Mouse (Mus musculus): Measurements from ENCODE around the gene Fkbp6. TPM values are rescaled to one million over a fixed set of nuclear protein-coding genes. Genes with fewer than 3 reads are reported as not detected.
A peak's percentile ranks its signal among the peaks of the same experiment; 100 is the strongest.

The Fkbp6 gene
- polyA plus RNA-seq, 1 experiment from 2014 or later = not detected

DNA sequence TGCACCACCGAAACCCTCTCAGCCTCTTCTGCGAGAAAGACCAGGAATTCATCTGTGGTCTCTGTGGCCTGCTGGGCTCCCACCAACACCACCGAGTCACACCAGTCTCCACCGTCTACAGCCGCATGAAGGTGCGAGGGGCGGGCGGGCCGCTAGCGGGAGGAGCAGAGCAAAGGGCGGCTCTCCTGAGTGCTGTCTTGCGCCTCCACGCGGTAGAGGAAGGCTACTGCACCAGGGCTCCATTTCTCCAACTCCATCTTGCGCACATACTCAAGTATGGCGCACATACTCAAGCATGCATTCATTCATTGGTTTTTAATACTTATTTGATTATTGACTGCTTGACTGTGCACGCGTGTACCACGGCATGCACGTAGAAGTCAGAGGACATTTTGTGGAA lies 3.7 kb upstream of the Fkbp6 start:
- no peak for DNase-seq (ENCODE audit: low read depth, low spot score)
- H3K27me3 ChIP-seq = peaks cover 39% of the 10 kb centered on the region
- POLR2A ChIA-PET = no interaction called here
- ATAC-seq = no peak
- TF ChIP-seq CTCF (IDR thresholded peaks at IDR 0.05) = peak; percentile 66
- CTCF ChIA-PET = interaction anchor here (1.0 to 1.3 kb wide), 3 partner anchors 7 to 38 kb away, joined by 3 read pairs; no protein-coding TSS in a partner anchor
- in situ Hi-C loops (cut with MboI; ENCODE audit: low pct_unique_long_range_greater_than_20kb) = no loop called here

- ChIA-PET CTCF (interaction anchor here (1.3 to 1.4 kb wide), 2 partner anchors 8 to 14 kb away, joined by 3 read pairs; no protein-coding TSS in a partner anchor), POLR2A (no interaction called here)
- TF ChIP-seq CTCF (IDR thresholded peaks at IDR 0.05) = no peak
- peaks cover 39% of the 10 kb centered on the region for H3K27me3 ChIP-seq
- ATAC-seq = no peak
- no peak for DNase-seq (ENCODE audit: low read depth, low spot score)
- in situ Hi-C loops (cut with MboI; ENCODE audit: low pct_unique_long_range_greater_than_20kb) = no loop called here
Observed at GRCm38 (mm10) chr5:135352995-135353394, 3.2 kb upstream of the Fkbp6 start, which contains the start of gene Trim50. TSS of gene Trim50 (plus strand) at chr5:135353295.

DNA sequence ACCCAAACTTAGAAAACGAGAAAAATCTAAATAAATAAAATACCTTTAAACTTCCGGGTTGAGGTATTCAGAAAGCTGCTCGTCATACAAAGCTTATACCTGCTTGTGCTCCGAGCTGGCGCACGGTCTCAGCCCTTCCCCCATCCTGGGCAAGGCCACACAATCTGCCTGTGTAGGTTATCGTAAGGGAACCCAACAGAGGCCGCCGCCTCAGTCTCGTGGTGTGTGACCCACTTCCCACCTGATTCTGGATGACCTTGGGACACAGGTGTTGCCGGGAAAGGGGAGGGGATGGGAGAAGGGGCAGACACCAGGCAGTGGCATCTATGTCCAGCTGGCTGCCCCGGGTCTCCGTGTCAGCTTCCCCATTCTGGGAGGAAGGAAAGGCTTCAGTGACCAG lies 1.8 kb upstream of the Fkbp6 start:
- H3K27me3 ChIP-seq = peaks cover 50% of the 10 kb centered on the region
- POLR2A ChIA-PET = no interaction called here
- no peak for ATAC-seq

GRCm38 (mm10) chr5:135347511-135348011 lies 2.3 kb downstream of the Fkbp6 start:
- ATAC-seq = no peak
- CTCF ChIA-PET = interaction anchor here (1.9 kb wide), 1 partner anchor 19 kb away, joined by 6 read pairs; no protein-coding TSS in a partner anchor
- no peak for TF ChIP-seq CTCF (IDR thresholded peaks at IDR 0.05)
- POLR2A ChIA-PET = interaction anchor here (0.6 kb wide), 1 partner anchor 253 kb away, joined by 3 read pairs; no protein-coding TSS in a partner anchor
- peaks cover 44% of the 10 kb centered on the region for H3K27me3 ChIP-seq
- DNase-seq (ENCODE audit: low read depth, low spot score) = no peak
- in situ Hi-C loops (cut with MboI; ENCODE audit: low pct_unique_long_range_greater_than_20kb) = no loop called here

More for the DNA sequence above, 1.8 kb upstream of the Fkbp6 start:
- DNase-seq (ENCODE audit: low read depth, low spot score) = no peak
- CTCF ChIA-PET = interaction anchor here (1.4 kb wide), 1 partner anchor 10 kb away, joined by 3 read pairs; no protein-coding TSS in a partner anchor
- no peak for TF ChIP-seq CTCF (IDR thresholded peaks at IDR 0.05)
- in situ Hi-C loops (cut with MboI; ENCODE audit: low pct_unique_long_range_greater_than_20kb) = no loop called here

DNA sequence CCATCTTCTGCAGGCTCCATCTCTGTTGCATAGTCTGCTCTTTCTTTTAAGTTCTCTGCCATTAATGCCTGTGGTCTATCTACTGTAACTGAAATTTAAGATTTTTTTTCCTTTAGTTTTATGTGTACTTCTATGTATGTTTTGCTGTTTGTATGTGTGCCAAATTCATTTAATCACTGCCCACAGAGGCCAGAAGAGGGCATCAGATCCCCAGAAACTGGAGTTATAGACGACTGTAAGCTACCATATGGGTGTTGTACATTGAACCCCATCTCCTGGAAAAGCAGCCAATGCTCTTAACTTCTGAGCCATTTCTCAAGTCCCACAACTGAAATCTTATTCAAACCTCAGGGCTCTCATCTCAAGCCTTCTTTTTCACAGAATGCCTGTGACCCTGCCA lies 3.4 kb downstream of the Fkbp6 start:
- peak; percentile 61 for TF ChIP-seq CTCF (IDR thresholded peaks at IDR 0.05)
- in situ Hi-C loops (cut with MboI; ENCODE audit: low pct_unique_long_range_greater_than_20kb) = no loop called here
- ATAC-seq (no peak), DNase-seq (ENCODE audit: low read depth, low spot score) (no peak)
- ChIA-PET POLR2A (interaction anchor here (0.6 kb wide), 1 partner anchor 199 kb away, joined by 4 read pairs; no protein-coding TSS in a partner anchor), CTCF (interaction anchor here (1.4 to 1.9 kb wide), 3 partner anchors 8 to 20 kb away, joined by 3 to 6 read pairs (median 4); no protein-coding TSS in a partner anchor)
- peaks cover 51% of the 10 kb centered on the region for H3K27me3 ChIP-seq

DNA sequence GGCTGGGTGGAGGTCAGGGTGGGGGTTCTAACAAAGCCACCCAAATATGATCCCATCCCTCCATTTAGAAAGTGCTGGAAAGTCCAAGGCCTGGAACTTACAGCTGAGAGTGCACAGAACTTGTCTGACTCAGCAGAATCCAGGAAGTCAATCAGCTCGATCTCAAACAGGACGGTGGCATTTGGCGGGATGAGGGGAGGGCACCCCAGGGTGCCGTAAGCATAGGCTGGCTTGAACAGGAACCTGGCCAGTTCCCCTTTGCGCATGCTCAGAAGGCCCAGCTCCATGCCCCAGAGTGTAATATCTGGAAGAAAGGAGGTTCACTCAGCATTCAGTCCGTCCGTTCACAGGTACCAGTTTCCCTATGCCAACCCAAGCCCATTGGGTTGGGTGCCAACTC lies 3.9 kb downstream of the Fkbp6 start:
- ATAC-seq (no peak), DNase-seq (ENCODE audit: low read depth, low spot score) (no peak)
- H3K27me3 ChIP-seq = peaks cover 55% of the 10 kb centered on the region
- in situ Hi-C loops (cut with MboI; ENCODE audit: low pct_unique_long_range_greater_than_20kb) = no loop called here
- no peak for TF ChIP-seq CTCF (IDR thresholded peaks at IDR 0.05)
- ChIA-PET POLR2A (interaction anchor here (0.6 kb wide), 1 partner anchor 124 kb away, joined by 3 read pairs; no protein-coding TSS in a partner anchor), CTCF (interaction anchor here (1.4 to 1.9 kb wide), 4 partner anchors 8 to 21 kb away, joined by 3 to 6 read pairs (median 4); no protein-coding TSS in a partner anchor)

- ATAC-seq = no peak
- in situ Hi-C loops (cut with MboI; ENCODE audit: low pct_unique_long_range_greater_than_20kb) = no loop called here
- POLR2A ChIA-PET = no interaction called here
- TF ChIP-seq CTCF (IDR thresholded peaks at IDR 0.05) = peak; percentile 36
- peaks cover 67% of the 10 kb centered on the region for H3K27me3 ChIP-seq
- CTCF ChIA-PET = no interaction called here
- no peak for DNase-seq (ENCODE audit: low read depth, low spot score)
Observed at GRCm38 (mm10) chr5:135337575-135337974, 12.3 kb downstream of the Fkbp6 start.

DNA sequence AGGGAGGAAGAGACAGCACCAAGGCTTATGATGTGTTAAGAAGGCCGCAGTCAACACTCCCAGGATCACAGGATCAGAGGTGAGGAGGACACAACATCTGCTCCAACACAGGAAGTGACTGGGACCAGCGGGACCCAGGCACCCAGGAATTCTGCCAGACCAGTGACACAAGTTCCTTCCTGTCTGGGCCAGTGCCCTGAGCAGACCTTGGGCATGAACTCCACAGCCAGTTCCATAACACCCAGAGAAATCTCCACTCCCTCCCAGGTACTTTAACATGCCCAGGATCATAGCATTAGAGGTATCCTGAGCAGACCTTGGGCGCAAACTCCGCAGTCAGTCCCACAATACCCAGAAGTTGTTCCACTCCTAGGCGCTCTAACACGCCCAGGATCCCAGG lies 18.7 kb downstream of the Fkbp6 start:
- ATAC-seq = no peak
- TF ChIP-seq CTCF (IDR thresholded peaks at IDR 0.05) = no peak
- ChIA-PET CTCF (no interaction called here), POLR2A (no interaction called here)
- DNase-seq (ENCODE audit: low read depth, low spot score) = no peak
- H3K27me3 ChIP-seq = peaks cover 24% of the 10 kb centered on the region
- in situ Hi-C loops (cut with MboI; ENCODE audit: low pct_unique_long_range_greater_than_20kb) = no loop called here

- peaks cover 23% of the 10 kb centered on the region for H3K27me3 ChIP-seq
- in situ Hi-C loops (cut with MboI; ENCODE audit: low pct_unique_long_range_greater_than_20kb) = no loop called here
- CTCF ChIA-PET = no interaction called here
- POLR2A ChIA-PET = interaction anchor here (0.6 kb wide), 1 partner anchor 92 kb away, joined by 3 read pairs; no protein-coding TSS in a partner anchor
- TF ChIP-seq CTCF (IDR thresholded peaks at IDR 0.05) = no peak
- no peak for ATAC-seq
- no peak for DNase-seq (ENCODE audit: low read depth, low spot score)
Observed at GRCm38 (mm10) chr5:135330201-135330600, 19.6 kb downstream of the Fkbp6 start.

- CTCF ChIA-PET = no interaction called here
- in situ Hi-C loops (cut with MboI; ENCODE audit: low pct_unique_long_range_greater_than_20kb) = no loop called here
- DNase-seq (ENCODE audit: low read depth, low spot score) (no peak), ATAC-seq (no peak)
- POLR2A ChIA-PET = interaction anchor here (0.6 kb wide), 1 partner anchor 33 kb away, joined by 4 read pairs; no protein-coding TSS in a partner anchor
- no peak for TF ChIP-seq CTCF (IDR thresholded peaks at IDR 0.05)
- peaks cover 19% of the 10 kb centered on the region for H3K27me3 ChIP-seq
Observed at GRCm38 (mm10) chr5:135329471-135329870, 20.4 kb downstream of the Fkbp6 start.

GRCm38 (mm10) chr5:135326121-135326659 lies 23.7 kb downstream of the Fkbp6 start:
- peaks cover 44% of the 10 kb centered on the region for H3K27me3 ChIP-seq
- TF ChIP-seq CTCF (IDR thresholded peaks at IDR 0.05) = no peak
- ATAC-seq (no peak), DNase-seq (ENCODE audit: low read depth, low spot score) (no peak)
- in situ Hi-C loops (cut with MboI; ENCODE audit: low pct_unique_long_range_greater_than_20kb) = no loop called here
- CTCF ChIA-PET = interaction anchor here (0.9 kb wide), 1 partner anchor 34 kb away, joined by 3 read pairs; no protein-coding TSS in a partner anchor
- POLR2A ChIA-PET = interaction anchor here (0.6 kb wide), 1 partner anchor 39 kb away, joined by 3 read pairs; no protein-coding TSS in a partner anchor

Data from Patski (cell line).